Mouse (Mus musculus): ENCODE measurements around the gene Max. TPM values are rescaled to one million over a fixed set of nuclear protein-coding genes. Genes with fewer than 3 reads are reported as not detected.

Max gene
- polyA plus RNA-seq, 1 experiment from 2014 or later = 13.1 TPM

GRCm38 (mm10) chr12:76982818-76983471 lies 20.9 kb upstream of the Max start:
- WGBS = 64% methylated on average over 16 of the region's 16 CpGs
- no peaks in the 10 kb centered on the region for H3K4me1 ChIP-seq
- H3K27ac ChIP-seq = no peak overlapping the region
- H3K9me3 ChIP-seq = no peaks in the 10 kb centered on the region
- no peak overlapping the region for H3K4me3 ChIP-seq
- ATAC-seq (ENCODE audit: borderline replicate concordance, extremely low read depth, low FRiP score, low TSS enrichment) = no peak
- H3K27me3 ChIP-seq = no peaks in the 10 kb centered on the region
- H3K9ac ChIP-seq = no peak overlapping the region
- H3K36me3 ChIP-seq = no peaks in the 10 kb centered on the region
- no peak overlapping the region for H3K4me2 ChIP-seq

GRCm38 (mm10) chr12:76979530-76979929 lies 17.5 kb upstream of the Max start:
- no peak for ATAC-seq (ENCODE audit: borderline replicate concordance, extremely low read depth, low FRiP score, low TSS enrichment)
- no peak overlapping the region for H3K27ac ChIP-seq
- no peaks in the 10 kb centered on the region for H3K36me3 ChIP-seq
- no peaks in the 10 kb centered on the region for H3K27me3 ChIP-seq
- H3K4me3 ChIP-seq = no peak overlapping the region
- no peaks in the 10 kb centered on the region for H3K9me3 ChIP-seq
- no peak overlapping the region for H3K9ac ChIP-seq
- no peaks in the 10 kb centered on the region for H3K4me1 ChIP-seq
- H3K4me2 ChIP-seq = no peak overlapping the region
- WGBS = 84% methylated on average over 3 of the region's 3 CpGs

- Histone ChIP-seq H3K4me1 (no peaks in the 10 kb centered on the region), H3K9ac (no peak overlapping the region), H3K36me3 (no peaks in the 10 kb centered on the region), H3K4me2 (no peak overlapping the region), H3K27me3 (no peaks in the 10 kb centered on the region), H3K27ac (peak overlapping the region; percentile 79), H3K4me3 (no peak overlapping the region), H3K9me3 (no peaks in the 10 kb centered on the region)
- WGBS = 70% methylated on average over 10 of the region's 10 CpGs
- ATAC-seq (ENCODE audit: borderline replicate concordance, extremely low read depth, low FRiP score, low TSS enrichment) = no peak
Measured at GRCm38 (mm10) chr12:76972669-76973068, 10.7 kb upstream of the Max start.

- H3K27me3 ChIP-seq = no peaks in the 10 kb centered on the region
- H3K4me2 ChIP-seq = no peak overlapping the region
- peak overlapping the region; percentile 79 for H3K27ac ChIP-seq
- H3K9me3 ChIP-seq = no peaks in the 10 kb centered on the region
- 0 out of 2 replicates have a peak, but pooled peaks have one; percentile 28 for ATAC-seq (ENCODE audit: borderline replicate concordance, extremely low read depth, low FRiP score, low TSS enrichment)
- H3K36me3 ChIP-seq = no peaks in the 10 kb centered on the region
- no peaks in the 10 kb centered on the region for H3K4me1 ChIP-seq
- no peak overlapping the region for H3K9ac ChIP-seq
- 59% methylated on average over 11 of the region's 11 CpGs for WGBS
- no peak overlapping the region for H3K4me3 ChIP-seq
Measured at GRCm38 (mm10) chr12:76972241-76972640, 10.2 kb upstream of the Max start.

- H3K9ac ChIP-seq = no peak overlapping the region
- peak overlapping the region; percentile 79 for H3K27ac ChIP-seq
- H3K9me3 ChIP-seq = no peaks in the 10 kb centered on the region
- H3K4me3 ChIP-seq = no peak overlapping the region
- peak; percentile 78 for ATAC-seq (ENCODE audit: borderline replicate concordance, extremely low read depth, low FRiP score, low TSS enrichment)
- no peaks in the 10 kb centered on the region for H3K4me1 ChIP-seq
- H3K27me3 ChIP-seq = no peaks in the 10 kb centered on the region
- no peaks in the 10 kb centered on the region for H3K36me3 ChIP-seq
- WGBS = 52% methylated on average over 7 of the region's 7 CpGs
- H3K4me2 ChIP-seq = no peak overlapping the region
Measured at GRCm38 (mm10) chr12:76971642-76972221, 9.7 kb upstream of the Max start.

GRCm38 (mm10) chr12:76965876-76966275 lies 3.9 kb upstream of the Max start:
- H3K27me3 ChIP-seq = no peaks in the 10 kb centered on the region
- no peak overlapping the region for H3K27ac ChIP-seq
- H3K4me1 ChIP-seq = peaks cover 8% of the 10 kb centered on the region; the same call in 1 of the 2 replicates
- no peak overlapping the region for H3K4me3 ChIP-seq
- H3K9ac ChIP-seq = no peak overlapping the region
- 7% methylated on average over 3 of the region's 4 CpGs for WGBS
- no peaks in the 10 kb centered on the region for H3K9me3 ChIP-seq
- H3K36me3 ChIP-seq = no peaks in the 10 kb centered on the region
- no peak for ATAC-seq (ENCODE audit: borderline replicate concordance, extremely low read depth, low FRiP score, low TSS enrichment)
- no peak overlapping the region for H3K4me2 ChIP-seq

- Histone ChIP-seq H3K4me3 (no peak overlapping the region), H3K9ac (no peak overlapping the region), H3K27ac (no peak overlapping the region), H3K27me3 (no peaks in the 10 kb centered on the region), H3K9me3 (no peaks in the 10 kb centered on the region), H3K36me3 (no peaks in the 10 kb centered on the region), H3K4me2 (no peak overlapping the region), H3K4me1 (peaks cover 16% of the 10 kb centered on the region; the same call in 1 of the 2 replicates)
- no peak for ATAC-seq (ENCODE audit: borderline replicate concordance, extremely low read depth, low FRiP score, low TSS enrichment)
- 33% methylated on average over 5 of the region's 5 CpGs for WGBS
Measured at GRCm38 (mm10) chr12:76965089-76965488, 3.1 kb upstream of the Max start.

- peak overlapping the region; percentile 70 for H3K4me2 ChIP-seq
- peak overlapping the region; percentile 57 for H3K27ac ChIP-seq
- no peaks in the 10 kb centered on the region for H3K9me3 ChIP-seq
- H3K9ac ChIP-seq = peak overlapping the region; percentile 87
- H3K27me3 ChIP-seq = no peaks in the 10 kb centered on the region
- H3K4me3 ChIP-seq = peak overlapping the region; percentile 97
- peak; percentile 36 for ATAC-seq (ENCODE audit: borderline replicate concordance, extremely low read depth, low FRiP score, low TSS enrichment)
- WGBS = 4% methylated on average over 44 of the region's 45 CpGs
- H3K36me3 ChIP-seq = peaks cover 15% of the 10 kb centered on the region
- H3K4me1 ChIP-seq = peaks cover 17% of the 10 kb centered on the region; the same call in 1 of the 2 replicates
Measured at GRCm38 (mm10) chr12:76961052-76961931, 709 bp downstream of the Max start.

GRCm38 (mm10) chr12:76957688-76958087 lies 4.3 kb downstream of the Max start:
- H3K9ac ChIP-seq = no peak overlapping the region
- peaks cover 38% of the 10 kb centered on the region for H3K4me1 ChIP-seq
- WGBS = 77% methylated on average over 5 of the region's 5 CpGs
- H3K4me2 ChIP-seq = no peak overlapping the region
- no peak overlapping the region for H3K27ac ChIP-seq
- no peaks in the 10 kb centered on the region for H3K27me3 ChIP-seq
- H3K4me3 ChIP-seq = no peak overlapping the region
- H3K36me3 ChIP-seq = peaks cover 37% of the 10 kb centered on the region
- ATAC-seq (ENCODE audit: borderline replicate concordance, extremely low read depth, low FRiP score, low TSS enrichment) = no peak
- H3K9me3 ChIP-seq = no peaks in the 10 kb centered on the region

GRCm38 (mm10) chr12:76954698-76955423 lies 7.1 kb downstream of the Max start:
- peak overlapping the region; percentile 79 for H3K27ac ChIP-seq
- peaks cover 65% of the 10 kb centered on the region for H3K36me3 ChIP-seq
- ATAC-seq (ENCODE audit: borderline replicate concordance, extremely low read depth, low FRiP score, low TSS enrichment) = peak; percentile 86
- H3K9ac ChIP-seq = no peak overlapping the region
- H3K4me1 ChIP-seq = peaks cover 28% of the 10 kb centered on the region
- WGBS = 51% methylated on average over 10 of the region's 10 CpGs
- no peak overlapping the region for H3K4me3 ChIP-seq
- H3K27me3 ChIP-seq = no peaks in the 10 kb centered on the region
- H3K9me3 ChIP-seq = no peaks in the 10 kb centered on the region
- peak overlapping the region; percentile 1; the same call in 1 of the 2 replicates for H3K4me2 ChIP-seq

- Histone ChIP-seq H3K9ac (no peak overlapping the region), H3K36me3 (peaks cover 66% of the 10 kb centered on the region), H3K27me3 (no peaks in the 10 kb centered on the region), H3K27ac (peak overlapping the region; percentile 79), H3K4me2 (no peak overlapping the region), H3K4me3 (no peak overlapping the region), H3K9me3 (no peaks in the 10 kb centered on the region), H3K4me1 (peaks cover 28% of the 10 kb centered on the region)
- ATAC-seq (ENCODE audit: borderline replicate concordance, extremely low read depth, low FRiP score, low TSS enrichment) = no peak
- 49% methylated on average over 2 of the region's 2 CpGs for WGBS
Measured at GRCm38 (mm10) chr12:76953750-76954363, 8.1 kb downstream of the Max start.
